Mouse (Mus musculus): ENCODE measurements around the gene Ttc17.

The Ttc17 gene

GRCm38 (mm10) chr2:94381057-94381647, 25.3 kb downstream of the Ttc17 start:
- no peak for DNase-seq (ENCODE audit: low spot score in 2 of 2)

GRCm38 (mm10) chr2:94378678-94379077, 27.8 kb downstream of the Ttc17 start:
- DNase-seq (ENCODE audit: low spot score in 2 of 2), result no peak

DNA sequence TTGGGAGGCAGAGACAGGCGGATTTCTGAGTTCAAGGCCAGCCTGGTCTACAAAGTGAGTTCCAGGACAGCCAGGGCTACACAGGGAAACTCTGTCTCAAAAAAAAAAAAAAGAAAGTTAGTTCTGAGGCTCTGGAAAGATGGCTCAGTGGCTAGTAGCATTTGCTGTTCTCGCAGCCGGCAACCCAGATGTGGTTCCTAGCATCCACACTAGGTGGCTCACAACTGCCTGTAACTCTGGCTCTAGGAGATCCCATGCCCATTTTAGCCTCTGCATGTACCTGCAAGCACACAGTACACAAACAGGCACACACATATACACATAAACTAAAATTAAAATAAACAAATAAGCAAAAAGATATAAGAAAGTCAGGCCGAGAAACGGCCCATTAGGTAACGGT, 35.4 kb downstream of the Ttc17 start:
- DNase-seq (ENCODE audit: low spot score in 2 of 2), result peak in 1 of 2 experiments; percentile 25

- DNase-seq (ENCODE audit: low spot score in 2 of 2), result no peak
These were observed 42.7 kb downstream of the Ttc17 start for GRCm38 (mm10) chr2:94363821-94364220.

DNA sequence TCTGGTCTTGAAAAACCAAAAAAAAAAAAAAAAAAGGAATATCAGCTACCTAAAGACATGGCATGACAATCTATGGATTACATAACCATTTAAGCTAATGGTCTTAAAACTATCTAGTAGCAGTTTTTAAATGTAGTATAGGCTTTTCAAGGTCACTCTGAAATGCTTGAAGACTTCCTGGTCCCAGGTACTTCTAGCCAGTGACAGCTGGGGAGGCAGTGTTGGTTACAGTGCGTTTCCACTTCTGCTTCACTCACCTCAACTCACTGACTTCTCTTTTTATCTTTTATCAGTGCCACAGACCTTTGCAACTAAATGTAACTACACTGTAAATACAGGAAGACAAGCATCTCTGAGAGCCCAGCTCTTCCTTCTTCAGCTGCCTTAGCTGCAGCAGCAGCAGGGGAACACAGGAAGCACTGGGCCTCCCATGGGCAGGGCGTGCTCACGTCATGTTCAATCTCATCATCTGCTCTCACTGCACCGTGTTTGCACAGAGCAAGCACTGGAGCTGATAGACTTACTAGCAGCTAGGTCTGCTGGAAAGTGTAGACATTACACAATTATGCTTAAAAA, 46.0 kb downstream of the Ttc17 start:
- no peak for DNase-seq (ENCODE audit: low spot score in 2 of 2)

GRCm38 (mm10) chr2:94348165-94348591, 58.3 kb downstream of the Ttc17 start:
- no peak for DNase-seq (ENCODE audit: low spot score in 2 of 2)

DNA sequence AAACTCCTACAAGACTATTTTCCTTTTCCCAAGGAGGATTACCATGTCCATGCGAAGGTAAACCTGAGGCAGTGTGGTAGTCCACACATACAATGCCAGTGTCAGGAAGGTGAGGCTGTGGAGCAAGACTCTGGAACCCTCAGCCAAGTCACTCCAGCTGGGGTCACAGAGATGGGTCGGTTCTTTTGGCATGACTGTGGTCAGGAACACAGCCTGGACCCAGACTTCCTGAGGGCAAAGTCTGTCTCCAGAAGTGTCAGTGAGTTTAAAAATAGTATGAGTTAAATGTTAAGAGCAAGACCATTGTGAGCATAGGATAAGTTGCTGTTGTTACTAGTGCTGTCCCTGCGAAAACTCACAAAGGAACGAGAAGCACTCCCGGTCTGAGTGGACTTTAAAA, 59.7 kb downstream of the Ttc17 start:
- no peak for DNase-seq (ENCODE audit: low spot score in 2 of 2)

DNA sequence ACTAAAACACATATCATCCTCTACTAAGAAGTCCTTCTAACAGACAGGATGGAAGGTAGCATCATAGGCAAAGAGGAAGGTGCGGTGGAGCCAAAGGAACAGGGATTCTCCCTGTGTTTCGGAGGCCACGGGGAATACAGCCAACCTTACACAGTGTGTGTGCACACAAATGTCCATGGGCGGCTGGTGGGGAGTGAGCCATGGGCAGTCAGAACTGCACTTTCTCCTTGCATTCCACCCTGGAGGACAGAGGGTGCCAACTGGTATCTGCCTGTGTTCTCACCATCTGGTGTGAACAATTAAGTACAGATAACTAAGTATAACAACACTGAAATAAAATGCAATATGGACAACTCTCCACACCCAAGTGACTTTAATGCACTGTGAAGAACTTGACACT, 61.9 kb downstream of the Ttc17 start:
- DNase-seq (ENCODE audit: low spot score in 2 of 2), result no peak

DNA sequence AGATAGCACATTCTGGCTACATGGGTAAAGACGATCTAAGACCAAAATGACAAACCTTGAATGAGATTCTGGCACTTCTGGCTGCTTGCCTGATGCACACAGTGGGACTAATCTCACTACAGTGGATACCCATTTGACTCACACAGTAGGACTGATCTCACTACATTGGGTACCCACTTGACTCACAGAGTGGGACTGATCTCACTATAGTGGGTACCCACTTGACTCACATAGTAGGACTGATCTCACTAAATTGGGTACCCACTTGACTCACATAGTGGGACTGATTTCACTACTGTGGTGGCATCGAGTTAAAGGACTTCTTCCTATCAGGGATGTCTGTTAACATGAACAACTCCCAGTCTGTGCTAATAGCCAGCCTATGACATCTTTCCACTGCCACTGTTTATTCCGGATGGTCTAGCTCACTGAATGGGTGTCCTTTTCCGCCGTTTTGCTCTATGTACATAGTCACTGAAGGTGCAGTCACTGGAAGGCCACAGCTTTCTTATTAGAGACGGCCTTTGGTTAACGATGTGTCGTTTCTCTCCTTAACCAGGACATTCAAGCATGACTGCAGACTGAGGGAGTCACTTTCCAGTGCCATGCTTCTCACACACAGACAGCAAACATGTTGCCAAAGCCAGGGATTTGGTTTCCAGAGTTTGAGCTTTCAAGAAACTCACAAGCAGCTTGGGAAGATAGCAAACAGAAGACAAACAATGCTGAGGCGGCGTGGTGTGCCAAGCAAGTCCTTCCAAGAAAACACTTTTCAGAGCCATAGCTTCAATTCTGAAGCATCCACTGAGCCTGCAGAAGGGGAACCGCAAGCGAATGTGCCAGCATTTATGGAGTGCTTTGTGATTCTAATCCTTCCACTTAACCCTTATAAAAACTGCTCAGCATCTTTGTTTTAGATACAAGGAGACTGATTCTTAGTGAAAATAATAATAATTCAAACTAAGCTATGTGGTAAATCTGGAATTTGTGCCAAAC, 62.9 kb downstream of the Ttc17 start:
- DNase-seq (ENCODE audit: low spot score in 2 of 2), result no peak

- DNase-seq (ENCODE audit: low spot score in 2 of 2), result no peak
These were observed 65.7 kb downstream of the Ttc17 start for GRCm38 (mm10) chr2:94340769-94341168.

- DNase-seq (ENCODE audit: low spot score in 2 of 2), result no peak
These were observed 67.0 kb downstream of the Ttc17 start for GRCm38 (mm10) chr2:94339495-94339894.

GRCm38 (mm10) chr2:94336336-94336735, 70.2 kb downstream of the Ttc17 start:
- peak; percentile 41 to 47 for DNase-seq (ENCODE audit: low spot score in 2 of 2)

- DNase-seq (ENCODE audit: low spot score in 2 of 2), result no peak
These were observed 71.8 kb downstream of the Ttc17 start for GRCm38 (mm10) chr2:94334742-94335046.

- no peak for DNase-seq (ENCODE audit: low spot score in 2 of 2)
These were observed 72.4 kb downstream of the Ttc17 start for GRCm38 (mm10) chr2:94333841-94334741.

DNA sequence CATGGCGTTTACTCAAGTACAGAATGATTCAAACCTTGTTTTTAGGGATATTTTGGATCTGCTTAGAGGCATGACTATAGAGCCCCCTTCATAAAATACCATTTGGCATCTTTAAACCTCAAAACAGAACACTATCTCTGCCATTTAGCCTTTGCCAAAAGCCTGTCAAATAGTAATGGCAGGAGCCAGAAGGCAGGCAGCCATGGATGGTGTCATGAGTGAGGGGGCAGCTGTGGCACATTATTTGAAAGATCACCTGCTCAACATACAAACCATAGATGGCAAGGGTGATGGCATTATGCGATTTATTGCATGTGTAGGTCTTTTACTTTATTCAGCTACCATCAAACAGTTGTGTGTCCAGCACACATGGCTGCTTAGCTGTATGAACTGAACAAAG, 73.4 kb downstream of the Ttc17 start:
- DNase-seq (ENCODE audit: low spot score in 2 of 2), result no peak

DNA sequence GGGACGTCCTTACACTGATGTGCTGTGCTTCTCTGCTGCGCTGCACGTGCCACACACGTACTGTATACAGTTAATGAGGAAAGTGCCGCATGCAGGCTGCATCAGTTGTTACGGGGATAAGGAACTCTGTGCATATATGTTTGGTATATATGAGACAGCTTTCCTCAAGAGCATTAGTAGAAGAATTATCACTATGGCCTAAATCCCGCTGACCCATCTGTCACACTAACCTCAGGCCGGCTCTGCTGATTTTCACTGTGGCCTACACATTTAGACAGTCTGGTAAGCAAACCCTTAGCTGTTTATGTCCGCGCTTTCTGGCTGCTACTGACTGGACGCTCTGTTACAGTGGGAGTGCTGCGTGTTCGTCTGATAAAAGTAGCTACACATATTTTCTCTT, 77.2 kb downstream of the Ttc17 start:
- no peak for DNase-seq (ENCODE audit: low spot score in 2 of 2)

- DNase-seq (ENCODE audit: low spot score in 2 of 2), result no peak
These were observed 78.7 kb downstream of the Ttc17 start for GRCm38 (mm10) chr2:94327836-94328235.

- DNase-seq (ENCODE audit: low spot score in 2 of 2), result no peak
These were observed 86.7 kb downstream of the Ttc17 start for GRCm38 (mm10) chr2:94319780-94320179.

- DNase-seq (ENCODE audit: low spot score in 2 of 2), result no peak
These were observed 90.0 kb downstream of the Ttc17 start for GRCm38 (mm10) chr2:94316526-94316925.

- DNase-seq (ENCODE audit: low spot score in 2 of 2), result no peak
These were observed 102.5 kb downstream of the Ttc17 start for GRCm38 (mm10) chr2:94303984-94304383.

DNA sequence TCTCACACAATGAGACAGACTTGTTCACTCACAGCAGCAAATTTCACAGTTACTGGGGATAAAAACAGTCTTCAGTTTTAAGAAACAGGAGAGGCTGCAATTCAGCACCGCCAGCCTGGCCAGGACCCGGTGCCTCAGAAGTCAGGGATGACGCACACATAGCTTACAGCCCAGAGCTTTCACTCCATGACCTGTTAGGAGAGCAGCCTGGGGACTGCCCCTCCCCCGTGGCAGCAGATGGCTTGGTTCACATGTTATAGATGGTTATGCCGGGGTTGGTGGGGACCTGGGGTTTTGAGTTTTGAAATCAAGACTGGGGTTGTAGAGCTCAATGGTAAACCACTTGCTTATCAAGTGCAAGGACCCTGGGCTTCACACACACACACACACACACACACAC, 104.1 kb downstream of the Ttc17 start:
- no peak for DNase-seq (ENCODE audit: low spot score in 2 of 2)

DNA sequence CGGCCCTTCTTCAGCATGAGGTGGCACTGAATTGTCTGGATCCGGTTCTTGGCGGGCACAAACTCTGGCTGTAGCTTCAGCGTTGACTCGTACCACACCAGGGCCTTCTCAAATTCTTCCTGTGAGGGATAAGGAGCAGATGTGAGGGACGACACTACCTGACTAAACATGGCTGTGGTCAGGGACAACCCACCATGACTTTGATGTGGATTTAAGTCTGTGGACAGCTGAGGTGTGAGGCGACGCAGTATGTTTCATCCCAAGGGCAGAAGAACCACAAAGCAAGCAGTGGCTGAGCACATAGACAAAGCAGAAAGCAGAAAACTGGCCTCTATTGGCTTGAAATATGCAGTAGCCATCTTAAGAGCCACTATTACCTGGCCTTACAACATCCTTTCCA, 104.7 kb downstream of the Ttc17 start:
- no peak for DNase-seq (ENCODE audit: low spot score in 2 of 2)
